Mouse (Mus musculus) G1E (cell line): ENCODE results near the gene Sema3b.

Experiments used
- CTCF ChIP-seq: IDR thresholded peaks from 2 replicates; pipeline ENCODE4 v1.5.1; 2012; ENCODE audit warnings: low read depth, low read length, inconsistent platforms, mixed read lengths
- GATA1 ChIP-seq: IDR thresholded peaks from 2 replicates; pipeline ENCODE4 v1.6.1; 2012; ENCODE audit warnings: borderline replicate concordance, low read length, inconsistent platforms, mixed read lengths
- GATA2 ChIP-seq: IDR thresholded peaks from 2 replicates; pipeline ENCODE4 v1.6.1; 2012; ENCODE audit warnings: low read depth, low read length, inconsistent platforms, borderline replicate concordance
- POLR2AphosphoS5 ChIP-seq: IDR thresholded peaks from 2 replicates; pipeline ENCODE4 v1.6.1; 2012; ENCODE audit warnings: low read depth, low read length, inconsistent platforms; ENCODE audit not compliant: insufficient replicate concordance
- TAL1 ChIP-seq: conservative IDR thresholded peaks from 2 replicates; pipeline ENCODE4 v1.6.1; 2012; ENCODE audit warnings: low read depth, low read length, inconsistent platforms, mixed read lengths

- TF ChIP-seq CTCF, result no peak
- no peak for TF ChIP-seq TAL1
- no peak for TF ChIP-seq GATA1
- TF ChIP-seq POLR2AphosphoS5, result no peak
- TF ChIP-seq GATA2, result no peak
These were observed 9.6 kb downstream of the Sema3b start for GRCm38 (mm10) chr9:107599433-107599832.
